Mouse (Mus musculus) embryonic facial prominence, embryonic 10.5 days (tissue): ENCODE data around the gene Gpr162. TPM values are rescaled to one million over a fixed set of nuclear protein-coding genes. Genes with fewer than 3 reads are reported as not detected.

Experiments used
- DNase-seq: peaks from one replicate; pipeline ENCODE4 v3.0.0-alpha.2; 2017; ENCODE audit warnings: low spot score
- H3K27ac ChIP-seq: fragments of 300-500 bp; sonication (generic); replicated peaks from 2 replicates; pipeline ENCODE4 v1.5.1; 2016; ENCODE audit warnings: mild to moderate bottlenecking
- H3K27me3 ChIP-seq: fragments of 300-500 bp; sonication (generic); replicated peaks from 2 replicates; pipeline ENCODE4 v1.6.1; 2016; ENCODE audit warnings: low read depth, mild to moderate bottlenecking; ENCODE audit not compliant: poor library complexity, severe bottlenecking
- H3K36me3 ChIP-seq: fragments of 300-500 bp; sonication (generic); replicated peaks from 2 replicates; pipeline ENCODE4 v1.6.1; 2016; ENCODE audit warnings: mild to moderate bottlenecking, moderate library complexity
- H3K4me1 ChIP-seq: fragments of 300-500 bp; sonication (generic); 2 replicates; pipeline ENCODE4 v1.6.1; 2016
- H3K4me3 ChIP-seq: fragments of 300-500 bp; sonication (generic); 2 replicates; pipeline ENCODE4 v1.5.1; 2016; ENCODE audit warnings: mild to moderate bottlenecking, moderate library complexity
- H3K9me3 ChIP-seq: fragments of 300-500 bp; sonication (generic); 2 replicates; pipeline ENCODE4 v1.6.1; 2016; ENCODE audit warnings: mild to moderate bottlenecking
- WGBS: fragments of 180-500 bp; shearing (Covaris S2); methylation state at CpG from one replicate; pipeline ENCODE4 v1.1.7; 2016; 5-methylcytosine and 5-hydroxymethylcytosine counted together
- polyA plus RNA-seq: library from polyadenylated mRNA; unstranded; fragments of >200 nt; fragmentation: Nextera tagmentation; extraction: Ambion mirVana; gene quantifications from 2 replicates; pipeline ENCODE4 v1.2.1, GENCODE M21; 2016

Gene Gpr162
- polyA plus RNA-seq, 1 experiment from 2014 or later, result 1.4 TPM

GRCm38 (mm10) chr6:124866560-124866959 is 2.8 kb upstream of the Gpr162 start:
- Histone ChIP-seq H3K27me3 (peaks cover 64% of the 10 kb centered on the region), H3K9me3 (no peaks in the 10 kb centered on the region), H3K27ac (no peak overlapping the region), H3K4me1 (peaks cover 48% of the 10 kb centered on the region), H3K36me3 (no peaks in the 10 kb centered on the region), H3K4me3 (no peak overlapping the region)
- no peak for DNase-seq
- 56% methylated on average over 6 of the region's 7 CpGs for WGBS

GRCm38 (mm10) chr6:124865766-124866362 is 2.1 kb upstream of the Gpr162 start:
- Histone ChIP-seq H3K4me1 (peaks cover 55% of the 10 kb centered on the region), H3K36me3 (no peaks in the 10 kb centered on the region), H3K9me3 (no peaks in the 10 kb centered on the region), H3K4me3 (no peak overlapping the region), H3K27me3 (peaks cover 71% of the 10 kb centered on the region), H3K27ac (peak overlapping the region; percentile 24)
- no peak for DNase-seq
- WGBS, result 59% methylated on average over 18 of the region's 18 CpGs

GRCm38 (mm10) chr6:124863125-124863657 is 592 bp downstream of the Gpr162 start:
- H3K27ac ChIP-seq, result peak overlapping the region; percentile 88
- H3K27me3 ChIP-seq, result peaks cover 97% of the 10 kb centered on the region
- peak overlapping the region; percentile 73 for H3K4me3 ChIP-seq
- H3K36me3 ChIP-seq, result no peaks in the 10 kb centered on the region
- no peaks in the 10 kb centered on the region for H3K9me3 ChIP-seq
- peaks cover 79% of the 10 kb centered on the region for H3K4me1 ChIP-seq
- no peak for DNase-seq
- WGBS, result under 1% methylated on average over 16 of the region's 16 CpGs

- 13% methylated on average over 8 of the region's 8 CpGs for WGBS
- no peak for DNase-seq
- H3K27me3 ChIP-seq, result peaks cover 97% of the 10 kb centered on the region
- peak overlapping the region; percentile 88; the same call in 1 of the 2 replicates for H3K27ac ChIP-seq
- H3K4me1 ChIP-seq, result peaks cover 85% of the 10 kb centered on the region
- no peaks in the 10 kb centered on the region for H3K9me3 ChIP-seq
- no peaks in the 10 kb centered on the region for H3K36me3 ChIP-seq
- peak overlapping the region; percentile 73 for H3K4me3 ChIP-seq
Observed at GRCm38 (mm10) chr6:124862406-124863124, 1.2 kb downstream of the Gpr162 start.

- Histone ChIP-seq H3K9me3 (no peaks in the 10 kb centered on the region), H3K27me3 (peaks cover 90% of the 10 kb centered on the region), H3K4me3 (no peak overlapping the region; the same call in 1 of the 2 replicates), H3K27ac (peak overlapping the region; percentile 26; the same call in 1 of the 2 replicates), H3K4me1 (peaks cover 91% of the 10 kb centered on the region), H3K36me3 (no peaks in the 10 kb centered on the region)
- DNase-seq, result no peak
- 36% methylated on average over 3 of the region's 3 CpGs for WGBS
Observed at GRCm38 (mm10) chr6:124861802-124862201, 2.0 kb downstream of the Gpr162 start.

GRCm38 (mm10) chr6:124861266-124861665 is 2.5 kb downstream of the Gpr162 start:
- 81% methylated on average over 19 of the region's 19 CpGs for WGBS
- 0 out of 2 replicates have a peak overlapping the region, but pooled peaks have one; percentile 17 for H3K4me3 ChIP-seq
- H3K36me3 ChIP-seq, result no peaks in the 10 kb centered on the region
- H3K9me3 ChIP-seq, result no peaks in the 10 kb centered on the region
- no peak for DNase-seq
- H3K4me1 ChIP-seq, result peaks cover 91% of the 10 kb centered on the region
- peak overlapping the region; percentile 26; the same call in 1 of the 2 replicates for H3K27ac ChIP-seq
- peaks cover 84% of the 10 kb centered on the region for H3K27me3 ChIP-seq

- H3K4me1 ChIP-seq, result peaks cover 92% of the 10 kb centered on the region
Observed at GRCm38 (mm10) chr6:124860511-124860910, 3.3 kb downstream of the Gpr162 start.

GRCm38 (mm10) chr6:124859725-124860124 is 4.1 kb downstream of the Gpr162 start:
- 12% methylated on average over 12 of the region's 12 CpGs for WGBS
- peak overlapping the region; percentile 21; the same call in 1 of the 2 replicates for H3K4me3 ChIP-seq
- 0 out of 2 replicates have a peak overlapping the region, but pooled peaks have one; percentile 7 for H3K27ac ChIP-seq
- peak; percentile 89 for DNase-seq
- H3K27me3 ChIP-seq, result peaks cover 69% of the 10 kb centered on the region
- H3K4me1 ChIP-seq, result peaks cover 93% of the 10 kb centered on the region
- no peaks in the 10 kb centered on the region for H3K9me3 ChIP-seq
- H3K36me3 ChIP-seq, result 0 out of 2 replicates have a peak, but pooled peaks cover 4% of the 10 kb centered on the region

More at GRCm38 (mm10) chr6:124860511-124860910, 3.3 kb downstream of the Gpr162 start:
- Histone ChIP-seq H3K27ac (0 out of 2 replicates have a peak overlapping the region, but pooled peaks have one; percentile 7), H3K4me3 (0 out of 2 replicates have a peak overlapping the region, but pooled peaks have one; percentile 17), H3K9me3 (no peaks in the 10 kb centered on the region), H3K36me3 (no peaks in the 10 kb centered on the region), H3K27me3 (peaks cover 77% of the 10 kb centered on the region)
- 83% methylated on average over 9 of the region's 9 CpGs for WGBS
- no peak for DNase-seq

- H3K27ac ChIP-seq, result peak overlapping the region; percentile 40
- peaks cover 14% of the 10 kb centered on the region for H3K36me3 ChIP-seq
- peak overlapping the region; percentile 93 for H3K4me3 ChIP-seq
Observed at GRCm38 (mm10) chr6:124858561-124859318, 5.0 kb downstream of the Gpr162 start.

GRCm38 (mm10) chr6:124857840-124858530 is 5.8 kb downstream of the Gpr162 start:
- Histone ChIP-seq H3K4me3 (peak overlapping the region; percentile 93), H3K4me1 (peaks cover 76% of the 10 kb centered on the region), H3K9me3 (no peaks in the 10 kb centered on the region), H3K27me3 (peaks cover 51% of the 10 kb centered on the region), H3K36me3 (peaks cover 21% of the 10 kb centered on the region), H3K27ac (peak overlapping the region; percentile 98)
- DNase-seq, result no peak
- WGBS, result 24% methylated on average over 26 of the region's 26 CpGs

More at GRCm38 (mm10) chr6:124858561-124859318, 5.0 kb downstream of the Gpr162 start:
- no peaks in the 10 kb centered on the region for H3K9me3 ChIP-seq
- 73% methylated on average over 28 of the region's 28 CpGs for WGBS
- H3K4me1 ChIP-seq, result peaks cover 83% of the 10 kb centered on the region
- peaks cover 59% of the 10 kb centered on the region for H3K27me3 ChIP-seq
- no peak for DNase-seq

- peaks cover 26% of the 10 kb centered on the region for H3K36me3 ChIP-seq
- under 1% methylated on average over 86 of the region's 86 CpGs for WGBS
- no peaks in the 10 kb centered on the region for H3K9me3 ChIP-seq
- H3K4me1 ChIP-seq, result peaks cover 68% of the 10 kb centered on the region
- H3K27me3 ChIP-seq, result peaks cover 43% of the 10 kb centered on the region
- H3K27ac ChIP-seq, result peak within 1 kb of the TSS; percentile 98
- peak within 1 kb of the TSS; percentile 93 for H3K4me3 ChIP-seq
- DNase-seq, result peak; percentile 94
Observed at GRCm38 (mm10) chr6:124856916-124857839, 6.6 kb downstream of the Gpr162 start, which contains the start of gene P3h3. P3h3 (minus strand) TSS chr6:124857752.
